Mouse (Mus musculus) testis, adult 2 months (tissue): ENCODE data around the gene Wnt3a.
A peak's percentile ranks its signal among the peaks of the same experiment; 100 is the strongest.

Experiments used
- CTCF ChIP-seq: fragments of 200-500 bp; IDR thresholded peaks from 2 replicates; pipeline ENCODE4 v1.5.1; 2012; ENCODE audit warnings: low read depth, mild to moderate bottlenecking, inconsistent platforms, low read length, moderate library complexity; ENCODE audit not compliant: control insufficient read depth, insufficient read depth, insufficient replicate concordance
- POLR2A ChIP-seq: fragments of 200-500 bp; IDR thresholded peaks from 2 replicates; pipeline ENCODE4 v1.6.1; 2012; ENCODE audit warnings: low read depth, mild to moderate bottlenecking, inconsistent platforms, low read length, moderate library complexity; ENCODE audit not compliant: control insufficient read depth

DNA sequence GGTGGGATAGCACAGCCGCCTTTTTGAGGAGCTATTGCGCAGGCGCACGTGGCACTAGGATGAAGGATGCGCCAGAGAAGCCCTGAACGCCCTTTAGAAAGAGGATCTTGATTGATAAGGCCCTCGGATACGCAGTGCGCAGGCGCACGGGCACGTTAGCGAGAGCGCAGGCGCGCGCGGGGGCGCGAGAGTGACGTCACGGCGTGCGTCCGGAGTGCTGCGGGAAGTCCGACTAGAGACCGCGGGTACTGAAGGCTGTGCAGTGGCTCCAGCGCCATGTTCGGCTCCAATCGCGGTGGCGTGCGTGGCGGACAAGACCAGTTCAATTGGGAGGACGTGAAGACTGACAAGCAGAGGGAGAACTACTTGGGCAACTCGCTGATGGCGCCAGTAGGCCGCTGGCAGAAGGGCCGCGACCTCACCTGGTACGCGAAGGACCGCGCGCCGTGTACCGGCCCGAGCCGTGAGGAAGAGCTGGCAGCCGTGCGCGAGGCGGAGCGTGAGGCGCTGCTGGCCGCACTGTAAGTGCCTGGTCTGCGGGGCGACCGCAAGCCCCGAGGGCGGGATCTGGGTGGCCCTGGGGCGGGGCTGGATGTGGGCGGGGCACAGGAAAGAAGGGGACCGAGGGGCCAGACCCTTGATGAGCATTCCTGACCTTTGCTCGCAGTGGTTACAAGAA, 82.3 kb downstream of the Wnt3a start, which contains the start of gene 2310033P09Rik:
- TF ChIP-seq CTCF = peak; percentile 18; the same call in 1 of the 2 replicates
- TF ChIP-seq POLR2A = peak; percentile 94
